Mouse (Mus musculus) ES-CJ7 (cell line): ENCODE measurements around the gene Arid5b.
"Not testable (repeated sequence)": the region's sequence is repeated elsewhere in the genome, so short reads cannot be mapped to it uniquely, and the experiment has no call there.

Source experiments
- DNase-seq: peaks from one replicate; pipeline ENCODE4 v3.0.0; 2011; ENCODE audit warnings: low read depth, low spot score

Gene Arid5b

DNA sequence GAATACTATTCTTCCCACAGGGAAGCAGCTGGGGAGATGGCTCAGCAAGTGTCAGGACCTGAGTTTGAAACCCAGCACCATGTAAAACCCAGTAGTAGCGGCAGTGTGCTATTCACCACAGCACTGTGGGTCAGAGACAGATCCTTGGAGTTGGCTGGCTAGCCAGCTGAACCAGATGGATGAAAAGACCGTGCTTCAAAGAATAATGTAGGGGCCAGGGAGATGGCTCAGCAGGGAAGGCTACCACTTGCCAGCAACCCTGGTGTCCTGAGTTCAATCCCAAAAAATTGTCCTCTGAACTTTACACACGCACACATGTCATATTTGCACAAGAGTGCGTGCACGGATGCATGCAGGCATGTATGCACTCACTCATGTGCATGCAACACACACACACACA is 164.9 kb downstream of the Arid5b start:
- DNase-seq: no peak

GRCm38 (mm10) chr10:68112983-68113382 is 165.6 kb downstream of the Arid5b start:
- DNase-seq: no peak

- DNase-seq: no peak
These were observed 167.9 kb downstream of the Arid5b start for GRCm38 (mm10) chr10:68110607-68111006.

GRCm38 (mm10) chr10:68110182-68110581 is 168.4 kb downstream of the Arid5b start:
- no peak for DNase-seq

DNA sequence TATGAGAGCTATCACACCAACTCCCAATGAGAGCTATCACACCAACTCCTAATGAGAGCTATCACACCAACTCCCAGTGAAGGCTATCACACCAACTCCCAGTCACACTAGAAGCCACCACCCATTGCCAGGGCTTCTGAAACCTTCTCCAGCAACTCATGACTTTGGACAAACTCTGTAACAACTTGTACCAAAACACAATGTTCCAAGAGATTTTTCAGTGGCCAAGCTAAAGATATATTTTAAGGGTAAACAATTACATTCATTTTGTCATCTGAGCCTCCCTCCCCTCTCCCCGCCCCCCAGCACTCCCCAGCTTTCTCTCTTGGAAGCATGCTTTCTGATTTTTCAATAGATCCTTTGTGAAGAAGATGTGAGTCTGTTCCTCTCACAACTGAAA is 168.9 kb downstream of the Arid5b start:
- DNase-seq: no peak

GRCm38 (mm10) chr10:68107716-68108115 is 170.8 kb downstream of the Arid5b start:
- DNase-seq: no peak

DNA sequence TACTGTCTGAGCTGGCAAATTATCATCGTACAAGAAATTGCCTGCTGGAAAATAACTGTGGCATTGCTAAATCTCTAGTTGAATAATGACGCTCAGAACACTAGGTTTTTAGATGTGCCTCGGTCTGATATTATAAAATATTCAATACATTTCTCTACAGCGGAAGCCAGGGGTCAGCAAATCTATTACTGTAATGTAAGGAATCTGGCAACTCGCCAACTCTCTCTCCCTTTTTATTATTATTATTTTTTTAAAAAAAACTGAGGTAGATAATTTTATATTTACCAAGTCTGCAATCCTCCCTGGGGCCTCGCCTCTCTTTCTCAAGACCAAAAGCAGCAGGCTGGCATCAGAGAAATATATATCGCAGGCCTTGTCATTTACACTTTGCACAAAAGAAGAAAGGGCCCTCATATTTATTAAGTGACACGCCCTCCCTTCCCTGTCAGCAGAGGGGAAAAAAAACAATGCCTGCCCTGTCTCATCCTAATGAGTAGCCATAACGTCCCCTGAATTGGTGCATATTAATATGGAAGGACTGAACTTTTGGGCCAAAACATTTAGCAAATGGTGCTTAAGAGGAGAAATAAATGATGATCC is 172.1 kb downstream of the Arid5b start:
- no peak for DNase-seq

DNA sequence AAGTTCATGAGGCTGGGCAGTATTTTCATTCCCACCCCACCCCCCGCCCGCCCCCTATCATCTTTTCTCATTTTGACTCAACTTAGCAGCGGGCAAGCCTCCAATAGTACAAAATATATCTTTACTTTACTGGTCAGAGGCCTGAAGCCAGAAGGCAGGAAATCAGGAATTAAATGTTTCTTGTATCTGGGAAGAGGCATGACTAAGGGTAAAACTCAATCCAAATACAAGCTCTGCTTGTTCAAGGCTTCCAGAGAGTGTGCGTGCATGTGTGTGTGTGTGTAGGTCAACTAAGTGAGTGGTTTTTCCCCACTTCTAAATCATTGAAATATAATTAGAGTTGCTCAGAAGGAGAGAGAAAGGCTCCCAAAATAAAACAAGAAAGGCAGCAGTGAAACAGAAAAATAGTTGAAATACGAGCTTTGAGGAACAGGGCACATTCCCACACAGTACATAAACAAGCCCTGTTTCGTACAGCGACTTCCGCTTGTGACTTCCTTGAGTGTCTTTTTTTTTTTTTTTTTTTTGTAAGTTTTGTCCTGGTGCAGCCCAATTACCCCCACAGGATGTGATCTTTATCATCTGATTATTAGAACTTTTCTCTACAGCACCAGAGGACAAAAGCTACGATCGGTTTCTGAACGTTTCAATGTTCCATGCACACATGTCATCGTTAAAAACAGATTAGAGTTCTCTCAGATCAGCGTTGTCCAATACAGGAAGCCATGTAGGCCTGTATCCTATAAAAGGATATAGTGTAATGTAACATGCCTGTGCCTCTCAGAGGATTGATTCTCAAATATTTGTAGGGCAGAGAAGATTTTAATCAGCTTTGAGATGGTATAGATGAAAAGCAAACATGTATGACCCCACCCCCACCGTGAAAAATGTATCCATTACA is 173.4 kb downstream of the Arid5b start:
- DNase-seq: no peak

GRCm38 (mm10) chr10:68104481-68104880 is 174.1 kb downstream of the Arid5b start:
- no peak for DNase-seq

- no peak for DNase-seq
These were observed 174.6 kb downstream of the Arid5b start for GRCm38 (mm10) chr10:68103988-68104387.

DNA sequence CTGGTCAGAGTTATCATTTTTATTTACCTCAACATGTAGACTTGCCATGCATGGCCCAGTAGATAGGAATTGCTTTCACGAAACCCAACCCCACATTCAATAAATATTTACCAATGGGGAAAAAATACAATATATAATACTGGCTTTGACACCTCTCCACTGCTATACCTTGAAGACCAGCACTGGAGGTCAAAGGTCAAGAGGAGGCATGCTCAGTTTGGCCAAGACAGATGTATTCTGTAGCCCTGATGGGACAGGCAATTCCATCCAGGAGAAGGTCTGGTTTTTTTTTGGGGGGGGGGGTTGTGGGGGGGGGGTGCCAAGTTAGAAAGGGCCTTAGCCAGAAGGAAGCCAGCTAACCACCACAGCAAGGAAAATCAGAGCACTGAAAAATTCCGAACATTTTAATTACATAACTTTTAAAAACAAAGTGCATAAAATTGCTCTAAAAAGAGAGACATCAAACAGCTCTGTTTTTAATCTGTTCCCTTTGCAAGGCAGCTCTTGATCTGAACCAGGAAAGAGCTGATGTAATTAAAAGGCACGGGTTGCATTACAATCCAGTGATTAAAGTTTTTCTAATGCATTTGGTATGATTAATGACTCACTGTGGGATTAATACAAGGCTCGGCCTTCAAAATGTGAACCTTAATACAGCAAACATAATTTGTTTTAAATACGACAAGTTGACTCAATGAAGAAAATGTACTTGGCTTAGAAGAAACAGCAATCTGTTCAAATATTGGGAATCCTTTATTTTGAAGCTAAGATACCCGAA is 175.3 kb downstream of the Arid5b start:
- DNase-seq: no peak

GRCm38 (mm10) chr10:68102566-68102965 is 176.0 kb downstream of the Arid5b start:
- DNase-seq: no peak

DNA sequence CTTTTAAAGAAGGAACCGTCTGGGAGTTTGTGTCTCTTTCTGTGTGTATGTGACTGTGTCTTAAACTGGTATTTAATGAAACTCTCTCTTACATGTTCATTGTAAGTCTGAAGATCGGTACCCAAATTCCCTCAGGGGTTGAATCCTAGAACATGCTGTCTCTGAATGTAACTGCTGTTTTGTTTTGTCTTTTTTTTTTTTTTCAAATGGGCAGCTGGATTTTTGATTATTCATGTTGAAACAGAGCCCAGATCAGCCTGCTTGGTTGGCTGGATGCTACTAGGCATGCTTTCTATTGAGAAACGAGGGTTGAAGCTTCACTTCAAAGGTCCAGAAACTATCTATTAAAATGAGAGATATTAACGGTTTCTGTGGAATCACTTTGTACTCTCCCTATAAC is 177.3 kb downstream of the Arid5b start:
- DNase-seq: no peak

GRCm38 (mm10) chr10:68100506-68100905 is 178.0 kb downstream of the Arid5b start:
- no peak for DNase-seq

- DNase-seq: not testable (repeated sequence)
These were observed 178.7 kb downstream of the Arid5b start for GRCm38 (mm10) chr10:68099801-68100200.

- no peak for DNase-seq
These were observed 180.5 kb downstream of the Arid5b start for GRCm38 (mm10) chr10:68097821-68098675.

- DNase-seq: no peak
These were observed 182.1 kb downstream of the Arid5b start for GRCm38 (mm10) chr10:68096395-68096794.

GRCm38 (mm10) chr10:68095136-68095535 is 183.4 kb downstream of the Arid5b start:
- DNase-seq: no peak

- DNase-seq: no peak
These were observed 185.0 kb downstream of the Arid5b start for GRCm38 (mm10) chr10:68093496-68093895.

GRCm38 (mm10) chr10:68091840-68092239 is 186.7 kb downstream of the Arid5b start:
- DNase-seq: peak; percentile 89

DNA sequence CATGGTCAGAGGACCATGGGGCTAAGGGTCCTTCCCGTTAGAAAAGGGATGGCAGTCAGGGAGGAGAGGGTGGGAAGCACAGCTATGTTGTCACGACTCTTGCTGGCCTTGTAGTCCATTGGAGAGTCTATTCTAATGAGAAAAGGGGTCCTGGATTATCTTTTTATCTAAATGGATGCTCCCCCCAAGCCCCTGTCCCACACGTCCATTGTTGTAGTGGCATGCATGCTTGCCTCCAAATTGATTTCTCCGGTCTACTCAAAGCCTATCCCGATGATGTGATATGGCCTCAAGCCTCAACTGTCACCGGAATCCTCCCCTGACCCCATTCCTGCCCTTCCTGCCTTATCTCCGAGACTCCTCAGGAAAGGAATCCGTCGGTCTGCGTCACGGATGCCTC is 187.5 kb downstream of the Arid5b start:
- DNase-seq: no peak
